Mouse (Mus musculus) monocyte, adult 59 days (primary cell): ENCODE measurements around the gene Gm10234. TPM values are rescaled to one million over a fixed set of nuclear protein-coding genes. Genes with fewer than 3 reads are reported as not detected.

Source experiments
- total RNA-seq, 2 experiments: library from RNA; stranded (reverse); gene quantifications; one replicate each; pipeline ENCODE4 v1.2.4; 2023

Gene Gm10234
- total RNA-seq = not detected

DNA sequence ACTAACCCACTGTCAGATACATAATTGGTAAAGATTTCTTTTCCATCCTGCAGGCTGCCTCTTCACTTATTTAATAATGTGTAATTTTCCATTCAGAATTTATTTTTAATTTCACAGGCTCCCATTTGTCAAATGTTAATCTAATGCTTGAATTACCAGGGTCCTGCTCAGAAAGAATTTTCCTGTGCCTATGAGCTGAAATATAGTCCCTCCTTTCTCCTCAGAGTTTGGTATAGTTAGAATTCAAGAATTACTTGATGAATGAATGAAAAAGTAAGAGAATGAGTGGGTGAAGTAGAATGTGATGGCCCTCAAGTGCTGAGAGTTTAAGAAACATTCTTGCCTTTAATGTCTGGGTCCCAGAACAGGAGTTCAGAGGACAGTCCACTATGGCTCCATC, at the start of gene Gm10234:
Gene Gm10234 (plus strand): TSS at position 301 of the 400 bp plus-strand sequence.

Other genes starting within 250 kb of the Gm10234 start
- 1 to 10 TPM; 2.2 to 2.4 TPM for gene Kbtbd8, start 204.9 kb upstream of the Gm10234 start, total RNA-seq